Mouse (Mus musculus) myocyte (in vitro differentiated cells): ENCODE results near the gene Hnrnpd. TPM values are rescaled to one million over a fixed set of nuclear protein-coding genes. Genes with fewer than 3 reads are reported as not detected.

ENCODE experiments used
- H3K27me3 ChIP-seq: one replicate; pipeline ENCODE4 v1.6.1; 2011; ENCODE audit not compliant: control insufficient read depth, insufficient read depth, insufficient read length
- H3K36me3 ChIP-seq: one replicate; pipeline ENCODE4 v1.6.1; 2011; ENCODE audit not compliant: control insufficient read depth, insufficient read depth
- H3K4me2 ChIP-seq: one replicate; pipeline ENCODE4 v1.6.1; 2011; ENCODE audit warnings: low read depth, control low read depth
- H3K4me3 ChIP-seq: one replicate; pipeline ENCODE4 v1.5.1; 2011; ENCODE audit warnings: mild to moderate bottlenecking, control low read depth, moderate library complexity
- H3K79me2 ChIP-seq: one replicate; pipeline ENCODE4 v1.6.1; 2011; ENCODE audit not compliant: control insufficient read depth, insufficient read depth
- H3ac ChIP-seq: one replicate; pipeline ENCODE4 v1.6.1; 2011; ENCODE audit not compliant: control insufficient read depth, insufficient read length
- CEBPB ChIP-seq: IDR thresholded peaks from 2 replicates; pipeline ENCODE4 v1.6.1; 2011; ENCODE audit warnings: mild to moderate bottlenecking, moderate library complexity; ENCODE audit not compliant: poor library complexity, insufficient read depth, severe bottlenecking
- E2F4 ChIP-seq: IDR thresholded peaks from one replicate; pipeline ENCODE4 v1.6.1; 2011; ENCODE audit warnings: mild to moderate bottlenecking, control low read depth, moderate library complexity; ENCODE audit not compliant: insufficient read depth
- MAX ChIP-seq: IDR thresholded peaks from one replicate; pipeline ENCODE4 v1.6.1; 2011; ENCODE audit warnings: low read depth, mild to moderate bottlenecking, control low read depth
- MYOD1 ChIP-seq, 3 experiments: IDR thresholded peaks; one replicate each; pipeline ENCODE4 v1.6.1; 2011; ENCODE audit warnings: control low read depth in 2 of 3, low read depth in 2 of 3, mild to moderate bottlenecking in 2 of 3, moderate library complexity in 1 of 3; ENCODE audit not compliant: insufficient read length in 2 of 3, control insufficient read depth in 1 of 3
- MYOG ChIP-seq, 3 experiments: IDR thresholded peaks; one replicate each; pipeline ENCODE4 v1.6.1; 2011; ENCODE audit warnings: control low read depth in 2 of 3, low read depth in 2 of 3, mild to moderate bottlenecking in 2 of 3; ENCODE audit not compliant: insufficient read length in 2 of 3, control insufficient read depth in 1 of 3, insufficient read depth in 1 of 3
- POLR2A ChIP-seq: IDR thresholded peaks from one replicate; pipeline ENCODE4 v1.6.1; 2011; ENCODE audit warnings: low read depth, mild to moderate bottlenecking, control low read depth, moderate library complexity; ENCODE audit not compliant: insufficient read length
- POLR2AphosphoS2 ChIP-seq: IDR thresholded peaks from one replicate; pipeline ENCODE4 v1.6.1; 2011; ENCODE audit warnings: low read depth, control low read depth; ENCODE audit not compliant: insufficient read length
- REST ChIP-seq: IDR thresholded peaks from one replicate; pipeline ENCODE4 v1.6.1; 2011; ENCODE audit warnings: mild to moderate bottlenecking, control low read depth, moderate library complexity; ENCODE audit not compliant: insufficient read depth, insufficient read length
- SRF ChIP-seq: IDR thresholded peaks from one replicate; pipeline ENCODE4 v1.6.1; 2011; ENCODE audit warnings: low read depth; ENCODE audit not compliant: control insufficient read depth, insufficient read length
- TCF12 ChIP-seq: IDR thresholded peaks from one replicate; pipeline ENCODE4 v1.6.1; 2011; ENCODE audit warnings: mild to moderate bottlenecking, control low read depth; ENCODE audit not compliant: poor library complexity, insufficient read depth, severe bottlenecking
- TCF3 ChIP-seq: IDR thresholded peaks from one replicate; pipeline ENCODE4 v1.6.1; 2011; ENCODE audit warnings: low read depth, control low read depth; ENCODE audit not compliant: insufficient read length
- USF1 ChIP-seq: IDR thresholded peaks from one replicate; pipeline ENCODE4 v1.6.1; 2011; ENCODE audit warnings: low read depth, mild to moderate bottlenecking, control low read depth, moderate library complexity
- polyA plus RNA-seq: library from polyadenylated mRNA; unstranded; fragments of >200 nt; fragmentation: generic; extraction: Trizol; gene quantifications from one replicate; pipeline ENCODE4 v1.2.1, GENCODE M21; 2012; ENCODE audit warnings: missing spikeins

Gene Hnrnpd
- polyA plus RNA-seq, 1 experiment: 86.4 TPM

GRCm38 (mm10) chr5:99977516-99978301 lies 1.0 kb downstream of the Hnrnpd start:
- Histone ChIP-seq H3ac (peak overlapping the region; percentile 100), H3K4me2 (peak overlapping the region; percentile 89), H3K27me3 (no peaks in the 10 kb centered on the region), H3K79me2 (peaks cover 52% of the 10 kb centered on the region), H3K4me3 (peak overlapping the region; percentile 87), H3K36me3 (peaks cover 3% of the 10 kb centered on the region)
- TF ChIP-seq MAX (no peak), POLR2A (no peak), TCF3 (no peak), POLR2AphosphoS2 (no peak), REST (no peak), SRF (no peak), CEBPB (no peak), MYOG (IDR thresholded peaks at IDR 0.05; ENCODE audit: control insufficient read depth in 1 of 3, insufficient read depth in 1 of 3, insufficient read length in 2 of 3, low read depth in 2 of 3) (no peak)

DNA sequence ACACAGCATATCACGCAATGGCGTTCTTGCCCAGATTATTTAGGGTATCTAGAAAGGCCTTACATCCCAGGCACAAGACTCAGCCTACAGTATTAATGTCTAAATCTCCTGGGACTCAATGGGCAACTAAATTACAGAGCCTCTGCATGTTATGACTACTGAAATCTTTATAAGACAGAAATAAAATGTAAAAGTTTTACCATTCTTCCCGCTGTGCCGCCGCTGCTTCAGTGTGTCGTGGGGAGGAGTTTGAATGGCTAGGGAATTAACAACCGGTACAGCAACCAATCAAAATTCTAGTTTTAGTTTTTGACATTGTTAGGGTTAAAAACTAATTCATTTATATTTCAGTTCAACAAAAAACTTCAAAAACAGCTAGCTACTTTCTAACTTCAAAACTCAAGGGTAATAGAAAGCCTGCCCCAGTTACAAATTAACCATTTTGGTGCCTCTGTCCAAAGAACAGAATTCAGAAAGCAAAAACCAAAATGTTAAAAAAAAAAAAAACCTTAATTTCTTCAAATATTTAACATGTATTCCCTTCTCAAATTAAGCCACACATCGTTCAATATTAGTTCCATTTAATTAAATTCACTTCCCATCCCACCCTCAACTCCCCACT lies 2.3 kb downstream of the Hnrnpd start:
- Histone ChIP-seq H3K4me3 (peak overlapping the region; percentile 87), H3ac (no peak overlapping the region), H3K79me2 (peaks cover 64% of the 10 kb centered on the region), H3K4me2 (peak overlapping the region; percentile 89), H3K36me3 (peaks cover 4% of the 10 kb centered on the region), H3K27me3 (no peaks in the 10 kb centered on the region)
- no peak for TF ChIP-seq TCF3
- no peak for TF ChIP-seq SRF
- no peak for TF ChIP-seq CEBPB
- no peak for TF ChIP-seq TCF12
- TF ChIP-seq POLR2A: no peak
- no peak for TF ChIP-seq REST
- no peak for TF ChIP-seq MYOD1 (IDR thresholded peaks at IDR 0.05; ENCODE audit: control insufficient read depth in 1 of 3, insufficient read length in 2 of 3, low read depth in 2 of 3)
- no peak for TF ChIP-seq MAX
- TF ChIP-seq E2F4: no peak
- TF ChIP-seq POLR2AphosphoS2: no peak
- no peak for TF ChIP-seq USF1
- no peak for TF ChIP-seq MYOG (IDR thresholded peaks at IDR 0.05; ENCODE audit: control insufficient read depth in 1 of 3, insufficient read depth in 1 of 3, insufficient read length in 2 of 3, low read depth in 2 of 3)

DNA sequence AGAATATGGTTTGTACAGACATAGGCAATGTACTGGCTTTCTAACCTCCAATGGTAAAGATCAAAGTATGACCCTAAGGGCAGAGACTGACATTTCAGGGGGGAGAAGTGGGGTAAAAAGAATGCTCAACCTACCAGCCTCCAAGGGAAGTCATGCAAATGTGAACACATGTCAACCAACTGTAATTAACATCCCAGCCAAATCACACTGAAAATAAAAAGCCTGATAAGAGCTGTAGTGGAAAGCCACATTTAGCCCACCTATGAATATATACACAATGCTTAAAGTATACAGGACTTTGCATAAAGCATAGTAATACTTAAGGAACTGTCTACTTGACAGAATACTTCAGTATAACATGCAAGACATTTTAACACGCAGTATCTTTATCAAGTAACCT lies 3.0 kb downstream of the Hnrnpd start:
- H3K36me3 ChIP-seq: peaks cover 5% of the 10 kb centered on the region

DNA sequence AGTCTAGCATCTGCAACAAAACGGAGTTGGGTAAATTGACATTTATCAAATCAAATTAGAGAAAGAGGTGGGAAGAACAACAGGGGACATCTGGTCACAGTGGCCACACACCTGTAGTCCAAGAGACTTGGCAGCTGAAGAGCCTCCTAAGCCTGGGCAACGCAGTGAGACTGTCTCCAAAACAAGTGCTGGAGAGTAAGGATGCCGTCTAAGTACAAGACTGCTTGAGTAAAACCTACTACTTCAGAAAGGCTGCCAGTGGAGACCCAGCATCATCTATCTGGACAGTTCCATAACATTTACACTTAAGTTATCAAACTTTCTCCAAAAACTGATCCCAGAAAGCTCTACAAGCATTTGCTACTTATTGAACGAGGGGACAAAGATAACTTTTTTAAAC lies 3.7 kb downstream of the Hnrnpd start:
- Histone ChIP-seq H3K4me3 (no peak overlapping the region), H3K36me3 (peaks cover 9% of the 10 kb centered on the region), H3K27me3 (no peaks in the 10 kb centered on the region), H3K79me2 (peaks cover 78% of the 10 kb centered on the region), H3K4me2 (peak overlapping the region; percentile 89), H3ac (no peak overlapping the region)
- TF ChIP-seq TCF3 (no peak), POLR2A (no peak), CEBPB (no peak), SRF (no peak), POLR2AphosphoS2 (no peak), E2F4 (no peak), MYOG (IDR thresholded peaks at IDR 0.05; ENCODE audit: control insufficient read depth in 1 of 3, insufficient read depth in 1 of 3, insufficient read length in 2 of 3, low read depth in 2 of 3) (no peak), MYOD1 (IDR thresholded peaks at IDR 0.05; ENCODE audit: control insufficient read depth in 1 of 3, insufficient read length in 2 of 3, low read depth in 2 of 3) (no peak), USF1 (no peak), MAX (no peak)

More for the DNA sequence above, 3.0 kb downstream of the Hnrnpd start:
- H3ac ChIP-seq: no peak overlapping the region
- peak overlapping the region; percentile 89 for H3K4me2 ChIP-seq
- H3K79me2 ChIP-seq: peaks cover 71% of the 10 kb centered on the region
- peak overlapping the region; percentile 87 for H3K4me3 ChIP-seq
- TF ChIP-seq TCF12 (no peak), MAX (no peak), TCF3 (no peak), E2F4 (no peak), CEBPB (no peak), MYOG (IDR thresholded peaks at IDR 0.05; ENCODE audit: control insufficient read depth in 1 of 3, insufficient read depth in 1 of 3, insufficient read length in 2 of 3, low read depth in 2 of 3) (no peak), POLR2A (no peak), USF1 (no peak), SRF (no peak), POLR2AphosphoS2 (no peak), MYOD1 (IDR thresholded peaks at IDR 0.05; ENCODE audit: control insufficient read depth in 1 of 3, insufficient read length in 2 of 3, low read depth in 2 of 3) (no peak), REST (no peak)
- no peaks in the 10 kb centered on the region for H3K27me3 ChIP-seq
